26 mouse cellular contexts compared by ENCODE assay signal in genomic region chr4:57974400-57975117, GRCm38 (mm10). TPM values are rescaled to one million over a fixed set of nuclear protein-coding genes. Genes with fewer than 3 reads are reported as not detected.
DNase-seq lines count a peak whose midpoint lies in the region; ATAC-seq and TF ChIP-seq lines count a peak whose summit lies in the region.
"Had no signal": no experiment of that assay in that cellular context is flagged by ENCODE, and none has a peak within 500 bp of the region (broad histone marks: within the 10 kb centered on the region; RNA-seq: fewer than 3 reads in every experiment).

No protein-coding gene starts in this region.

- no peak overlapping the region for H3K4me3 ChIP-seq in midbrain, embryonic 11.5 days (ENCODE audit: low read depth, low read length)
- no peak overlapping the region for H3K4me3 ChIP-seq in midbrain, embryonic 14.5 days (replicated peaks; ENCODE audit: low read depth, low read length)
- no peak overlapping the region for H3K4me3 ChIP-seq in intestine, embryonic 15.5 days (replicated peaks)
- no peak overlapping the region for H3K4me3 ChIP-seq in intestine, postnatal 0 days (ENCODE audit: low read depth, low read length)
- H3K4me3 ChIP-seq: embryonic facial prominence, embryonic 10.5 days; embryonic facial prominence, embryonic 12.5 days; forebrain, embryonic 13.5 days; forebrain, embryonic 15.5 days had no signal

- peak; percentile 45 for DNase-seq in midbrain, embryonic 11.5 days (ENCODE audit: low spot score, missing footprints)
- DNase-seq in midbrain, embryonic 14.5 days: no peak
- DNase-seq in retina, embryonic 14.5 days (ENCODE audit: low spot score): no peak
- DNase-seq in layer of hippocampus, adult 9-10 months (ENCODE audit: low spot score): no peak
- no peak for DNase-seq in frontal cortex, postnatal 25 days (ENCODE audit: low spot score in 2 of 2)
- DNase-seq: adrenal gland, adult 8-10 months; adrenal gland, postnatal 14 days; adrenal gland, postnatal 36 days; B cell, adult 2 months; cerebellum, adult 11-12 months; cerebellum, adult 2 months; cerebellum, adult 9-10 months; cerebellum, postnatal 10 days; cerebellum, postnatal 25 days had no signal

- no peak overlapping the region for H3K9ac ChIP-seq in midbrain, embryonic 11.5 days (ENCODE audit: low read length)
- H3K9ac ChIP-seq in midbrain, embryonic 14.5 days (replicated peaks; ENCODE audit: low read length): no peak overlapping the region
- no peak overlapping the region for H3K9ac ChIP-seq in intestine, embryonic 15.5 days
- no peak overlapping the region for H3K9ac ChIP-seq in intestine, postnatal 0 days (ENCODE audit: low read depth, low read length)
- H3K9ac ChIP-seq: embryonic facial prominence, embryonic 12.5 days; forebrain, embryonic 13.5 days; forebrain, embryonic 15.5 days had no signal

- no peak for TF ChIP-seq CTCF in intestine, postnatal 0 days (IDR thresholded peaks at IDR 0.05; ENCODE audit: low read depth)

- H3K4me2 ChIP-seq in midbrain, embryonic 11.5 days: no peak overlapping the region
- H3K4me2 ChIP-seq in midbrain, embryonic 14.5 days (ENCODE audit: low read length): no peak overlapping the region
- no peak overlapping the region for H3K4me2 ChIP-seq in intestine, embryonic 15.5 days (replicated peaks)
- H3K4me2 ChIP-seq in intestine, postnatal 0 days (replicated peaks; ENCODE audit: low read depth): peak overlapping the region; percentile 21; the same call in 1 of the 2 replicates
- H3K4me2 ChIP-seq: embryonic facial prominence, embryonic 12.5 days; forebrain, embryonic 13.5 days; forebrain, embryonic 15.5 days had no signal

- no peaks in the 10 kb centered on the region for H3K27me3 ChIP-seq in midbrain, embryonic 11.5 days (ENCODE audit: control insufficient read depth, insufficient read depth, low read length)
- no peaks in the 10 kb centered on the region for H3K27me3 ChIP-seq in midbrain, embryonic 14.5 days (ENCODE audit: control insufficient read depth, insufficient read depth, low read length)
- H3K27me3 ChIP-seq in intestine, embryonic 15.5 days (replicated peaks): no peaks in the 10 kb centered on the region
- H3K27me3 ChIP-seq in intestine, postnatal 0 days (replicated peaks; ENCODE audit: control insufficient read depth, insufficient read depth, low read length): no peaks in the 10 kb centered on the region
- H3K27me3 ChIP-seq: CH12.LX; embryonic facial prominence, embryonic 12.5 days; forebrain, embryonic 13.5 days; forebrain, embryonic 15.5 days had no signal

- no peaks in the 10 kb centered on the region for H3K9me3 ChIP-seq in midbrain, embryonic 11.5 days (ENCODE audit: control insufficient read depth, low read length)
- H3K9me3 ChIP-seq in midbrain, embryonic 14.5 days (ENCODE audit: control insufficient read depth, low read length): no peaks in the 10 kb centered on the region
- no peaks in the 10 kb centered on the region for H3K9me3 ChIP-seq in intestine, embryonic 15.5 days
- H3K9me3 ChIP-seq in intestine, postnatal 0 days (ENCODE audit: control insufficient read depth): no peaks in the 10 kb centered on the region
- H3K9me3 ChIP-seq: embryonic facial prominence, embryonic 12.5 days; forebrain, embryonic 13.5 days; forebrain, embryonic 15.5 days; G1E had no signal

- no peak overlapping the region for H3K27ac ChIP-seq in midbrain, embryonic 11.5 days (ENCODE audit: low read depth, low read length)
- H3K27ac ChIP-seq in midbrain, embryonic 14.5 days (replicated peaks; ENCODE audit: low read depth, low read length): no peak overlapping the region
- H3K27ac ChIP-seq in intestine, embryonic 15.5 days: peak overlapping the region; percentile 62; the same call in 1 of the 2 replicates
- H3K27ac ChIP-seq in intestine, postnatal 0 days (ENCODE audit: low read depth, low read length): no peak overlapping the region
- H3K27ac ChIP-seq: embryonic facial prominence, embryonic 10.5 days; embryonic facial prominence, embryonic 12.5 days; forebrain, embryonic 13.5 days; forebrain, embryonic 15.5 days had no signal

- no peaks in the 10 kb centered on the region for H3K4me1 ChIP-seq in midbrain, embryonic 11.5 days (ENCODE audit: control insufficient read depth, insufficient read depth, low read length)
- H3K4me1 ChIP-seq in midbrain, embryonic 14.5 days (ENCODE audit: control insufficient read depth, insufficient read depth, low read length): no peaks in the 10 kb centered on the region
- no peaks in the 10 kb centered on the region for H3K4me1 ChIP-seq in intestine, embryonic 15.5 days (replicated peaks)
- peaks cover 7% of the 10 kb centered on the region; the same call in 1 of the 2 replicates for H3K4me1 ChIP-seq in intestine, postnatal 0 days (replicated peaks; ENCODE audit: control insufficient read depth, insufficient read depth, low read length)
- H3K4me1 ChIP-seq: embryonic facial prominence, embryonic 10.5 days; embryonic facial prominence, embryonic 12.5 days; forebrain, embryonic 13.5 days; forebrain, embryonic 15.5 days had no signal

- H3K36me3 ChIP-seq in midbrain, embryonic 11.5 days (ENCODE audit: control insufficient read depth, insufficient read depth, low read length): no peaks in the 10 kb centered on the region
- no peaks in the 10 kb centered on the region for H3K36me3 ChIP-seq in midbrain, embryonic 14.5 days (ENCODE audit: control insufficient read depth, insufficient read depth, low read length)
- no peaks in the 10 kb centered on the region for H3K36me3 ChIP-seq in intestine, embryonic 15.5 days
- H3K36me3 ChIP-seq in intestine, postnatal 0 days (ENCODE audit: control insufficient read depth, insufficient read depth): no peaks in the 10 kb centered on the region
- H3K36me3 ChIP-seq: embryonic facial prominence, embryonic 10.5 days; embryonic facial prominence, embryonic 12.5 days; forebrain, embryonic 15.5 days; G1E had no signal

- 91% methylated on average over 6 of the region's 6 CpGs for WGBS in midbrain, embryonic 11.5 days
- WGBS in midbrain, embryonic 14.5 days: 89% methylated on average over 6 of the region's 6 CpGs
- WGBS in intestine, embryonic 15.5 days: 77% methylated on average over 6 of the region's 6 CpGs
- 52% methylated on average over 6 of the region's 6 CpGs for WGBS in intestine, postnatal 0 days

- ATAC-seq in midbrain, embryonic 11.5 days (ENCODE audit: low FRiP score): no peak
- no peak for ATAC-seq in midbrain, embryonic 14.5 days (ENCODE audit: low FRiP score, low TSS enrichment)
- ATAC-seq in intestine, embryonic 15.5 days: peak; percentile 69
- peak; percentile 33; the same call in 1 of the 2 replicates for ATAC-seq in intestine, postnatal 0 days
- ATAC-seq: CD4-positive, CD25-positive, alpha-beta regulatory T cell, adult 4 months; forebrain, embryonic 13.5 days; forebrain, embryonic 15.5 days had no signal

RNA-seq across cellular contexts. Expression of gene Txn1, which starts 18.3 kb away (rescaled TPM):
- polyA plus RNA-seq in midbrain, embryonic 11.5 days (2014; fragmentation: Nextera tagmentation; extraction: Ambion mirVana): 404 and 408 TPM in 2 replicates
- polyA plus RNA-seq in midbrain, embryonic 14.5 days (2014; fragmentation: Nextera tagmentation; extraction: Ambion mirVana): 282 and 334 TPM in 2 replicates
- polyA plus RNA-seq in intestine, embryonic 15.5 days (2015; fragmentation: Nextera tagmentation; extraction: Ambion mirVana): 632 and 657 TPM in 2 replicates
- 702 and 713 TPM in 2 replicates for polyA plus RNA-seq in intestine, postnatal 0 days (2015; fragmentation: Nextera tagmentation; extraction: Ambion mirVana)

RNA-seq across cellular contexts. Expression of gene Txndc8, which starts 34.4 kb away (rescaled TPM):
- polyA plus RNA-seq in midbrain, embryonic 11.5 days (2014; fragmentation: Nextera tagmentation; extraction: Ambion mirVana): not detected in 2 replicates
- polyA plus RNA-seq in midbrain, embryonic 14.5 days (2014; fragmentation: Nextera tagmentation; extraction: Ambion mirVana): not detected in 2 replicates
- not detected in 2 replicates for polyA plus RNA-seq in intestine, embryonic 15.5 days (2015; fragmentation: Nextera tagmentation; extraction: Ambion mirVana)
- not detected in 2 replicates for polyA plus RNA-seq in intestine, postnatal 0 days (2015; fragmentation: Nextera tagmentation; extraction: Ambion mirVana)
- polyA plus RNA-seq: CD4-positive, CD25-positive, alpha-beta regulatory T cell, adult 4 months; cerebellum, adult 2 months; cortical plate, adult 2 months; embryonic facial prominence, embryonic 10.5 days; embryonic facial prominence, embryonic 12.5 days; embryonic facial prominence, embryonic 14.5 days; forebrain, embryonic 11.5 days; forebrain, embryonic 13.5 days; forebrain, embryonic 15.5 days; G1E had no signal

RNA-seq across cellular contexts. Expression of gene D630039A03Rik, which starts 58.5 kb away (rescaled TPM):
- polyA plus RNA-seq in midbrain, embryonic 11.5 days (2014; fragmentation: Nextera tagmentation; extraction: Ambion mirVana): 0.04 TPM in 1 of 2 replicates, not detected in the other
- polyA plus RNA-seq in midbrain, embryonic 14.5 days (2014; fragmentation: Nextera tagmentation; extraction: Ambion mirVana): 0.09 TPM in 1 of 2 replicates, not detected in the other
- 10.9 and 11.2 TPM in 2 replicates for polyA plus RNA-seq in intestine, embryonic 15.5 days (2015; fragmentation: Nextera tagmentation; extraction: Ambion mirVana)
- polyA plus RNA-seq in intestine, postnatal 0 days (2015; fragmentation: Nextera tagmentation; extraction: Ambion mirVana): 6.6 and 7.0 TPM in 2 replicates
- polyA plus RNA-seq: forebrain, embryonic 11.5 days; forebrain, embryonic 15.5 days; G1E had no signal

Comparison
In these comparisons a context has a peak if more than half of its experiments do, and no peak if none do; other contexts are left out.
1. ATAC-seq: peak in intestine, embryonic 15.5 days (single experiment) and intestine, postnatal 0 days (single experiment); none in midbrain, embryonic 11.5 days (single experiment) and midbrain, embryonic 14.5 days (single experiment).